Mouse (Mus musculus): ENCODE data around the gene Gm27029. TPM values are rescaled to one million over a fixed set of nuclear protein-coding genes. Genes with fewer than 3 reads are reported as not detected.

Gm27029 gene
- polyA plus RNA-seq, 1 experiment from 2014 or later = 8.5 TPM

GRCm38 (mm10) chr11:101462141-101462540, 37.5 kb upstream of the Gm27029 start:
- ATAC-seq (ENCODE audit: insufficient number of reproducible peaks, insufficient read depth, low FRiP score, low read depth) = no peak
- 89% methylated on average over 14 of the region's 14 CpGs for WGBS
- no peak overlapping the region for H3K4me3 ChIP-seq (ENCODE audit: low read depth, low read length)
- H3K9ac ChIP-seq (replicated peaks; ENCODE audit: low read depth, low read length) = no peak overlapping the region
- no peaks in the 10 kb centered on the region for H3K27me3 ChIP-seq (ENCODE audit: control insufficient read depth, insufficient read depth, low read length)
- no peak overlapping the region for H3K27ac ChIP-seq (ENCODE audit: low read length)
- H3K4me2 ChIP-seq (replicated peaks; ENCODE audit: low read depth, low read length) = no peak overlapping the region
- H3K9me3 ChIP-seq (ENCODE audit: control insufficient read depth, low read depth, low read length) = no peaks in the 10 kb centered on the region
- H3K36me3 ChIP-seq (ENCODE audit: control insufficient read depth, insufficient read depth, low read length) = peaks cover 17% of the 10 kb centered on the region
- peaks cover 34% of the 10 kb centered on the region for H3K4me1 ChIP-seq (ENCODE audit: control insufficient read depth, insufficient read depth, low read length)

- no peak for ATAC-seq (ENCODE audit: insufficient number of reproducible peaks, insufficient read depth, low FRiP score, low read depth)
- Histone ChIP-seq H3K9ac (replicated peaks; ENCODE audit: low read depth, low read length) (no peak overlapping the region), H3K27ac (ENCODE audit: low read length) (no peak overlapping the region), H3K4me2 (replicated peaks; ENCODE audit: low read depth, low read length) (no peak overlapping the region), H3K36me3 (ENCODE audit: control insufficient read depth, insufficient read depth, low read length) (peaks cover 17% of the 10 kb centered on the region), H3K4me1 (ENCODE audit: control insufficient read depth, insufficient read depth, low read length) (peaks cover 34% of the 10 kb centered on the region), H3K9me3 (ENCODE audit: control insufficient read depth, low read depth, low read length) (no peaks in the 10 kb centered on the region), H3K27me3 (ENCODE audit: control insufficient read depth, insufficient read depth, low read length) (no peaks in the 10 kb centered on the region), H3K4me3 (ENCODE audit: low read depth, low read length) (no peak overlapping the region)
- 79% methylated on average over 15 of the region's 15 CpGs for WGBS
Observed at GRCm38 (mm10) chr11:101460321-101460720, 35.7 kb upstream of the Gm27029 start.

- H3K9me3 ChIP-seq (ENCODE audit: control insufficient read depth, low read depth, low read length) = no peaks in the 10 kb centered on the region
- no peak overlapping the region for H3K4me3 ChIP-seq (ENCODE audit: low read depth, low read length)
- peaks cover 33% of the 10 kb centered on the region for H3K4me1 ChIP-seq (ENCODE audit: control insufficient read depth, insufficient read depth, low read length)
- H3K9ac ChIP-seq (replicated peaks; ENCODE audit: low read depth, low read length) = no peak overlapping the region
- no peak for ATAC-seq (ENCODE audit: insufficient number of reproducible peaks, insufficient read depth, low FRiP score, low read depth)
- no peak overlapping the region for H3K27ac ChIP-seq (ENCODE audit: low read length)
- 38% methylated on average over 6 of the region's 6 CpGs for WGBS
- H3K27me3 ChIP-seq (ENCODE audit: control insufficient read depth, insufficient read depth, low read length) = no peaks in the 10 kb centered on the region
- H3K4me2 ChIP-seq (replicated peaks; ENCODE audit: low read depth, low read length) = no peak overlapping the region
- H3K36me3 ChIP-seq (ENCODE audit: control insufficient read depth, insufficient read depth, low read length) = peaks cover 17% of the 10 kb centered on the region
Observed at GRCm38 (mm10) chr11:101459716-101460115, 35.1 kb upstream of the Gm27029 start.

- no peak overlapping the region for H3K4me3 ChIP-seq (ENCODE audit: low read depth, low read length)
- no peak overlapping the region for H3K9ac ChIP-seq (replicated peaks; ENCODE audit: low read depth, low read length)
- no peak overlapping the region for H3K27ac ChIP-seq (ENCODE audit: low read length)
- ATAC-seq (ENCODE audit: insufficient number of reproducible peaks, insufficient read depth, low FRiP score, low read depth) = no peak
- H3K9me3 ChIP-seq (ENCODE audit: control insufficient read depth, low read depth, low read length) = no peaks in the 10 kb centered on the region
- no peaks in the 10 kb centered on the region for H3K27me3 ChIP-seq (ENCODE audit: control insufficient read depth, insufficient read depth, low read length)
- WGBS = 78% methylated on average over 12 of the region's 12 CpGs
- no peak overlapping the region for H3K4me2 ChIP-seq (replicated peaks; ENCODE audit: low read depth, low read length)
- H3K4me1 ChIP-seq (ENCODE audit: control insufficient read depth, insufficient read depth, low read length) = peaks cover 21% of the 10 kb centered on the region
- peaks cover 17% of the 10 kb centered on the region for H3K36me3 ChIP-seq (ENCODE audit: control insufficient read depth, insufficient read depth, low read length)
Observed at GRCm38 (mm10) chr11:101458217-101458616, 33.6 kb upstream of the Gm27029 start.

- H3K4me3 ChIP-seq (ENCODE audit: low read depth, low read length) = no peak overlapping the region
- no peaks in the 10 kb centered on the region for H3K9me3 ChIP-seq (ENCODE audit: control insufficient read depth, low read depth, low read length)
- no peak overlapping the region for H3K9ac ChIP-seq (replicated peaks; ENCODE audit: low read depth, low read length)
- 87% methylated on average over 9 of the region's 9 CpGs for WGBS
- peaks cover 17% of the 10 kb centered on the region for H3K36me3 ChIP-seq (ENCODE audit: control insufficient read depth, insufficient read depth, low read length)
- no peak for ATAC-seq (ENCODE audit: insufficient number of reproducible peaks, insufficient read depth, low FRiP score, low read depth)
- no peak overlapping the region for H3K27ac ChIP-seq (ENCODE audit: low read length)
- H3K4me2 ChIP-seq (replicated peaks; ENCODE audit: low read depth, low read length) = no peak overlapping the region
- no peaks in the 10 kb centered on the region for H3K27me3 ChIP-seq (ENCODE audit: control insufficient read depth, insufficient read depth, low read length)
- peaks cover 21% of the 10 kb centered on the region for H3K4me1 ChIP-seq (ENCODE audit: control insufficient read depth, insufficient read depth, low read length)
Observed at GRCm38 (mm10) chr11:101457631-101458030, 33.0 kb upstream of the Gm27029 start.

GRCm38 (mm10) chr11:101455627-101456026, 31.0 kb upstream of the Gm27029 start:
- Histone ChIP-seq H3K9me3 (ENCODE audit: control insufficient read depth, low read depth, low read length) (no peaks in the 10 kb centered on the region), H3K9ac (replicated peaks; ENCODE audit: low read depth, low read length) (no peak overlapping the region), H3K4me1 (ENCODE audit: control insufficient read depth, insufficient read depth, low read length) (peaks cover 16% of the 10 kb centered on the region), H3K36me3 (ENCODE audit: control insufficient read depth, insufficient read depth, low read length) (peaks cover 12% of the 10 kb centered on the region), H3K27me3 (ENCODE audit: control insufficient read depth, insufficient read depth, low read length) (no peaks in the 10 kb centered on the region), H3K27ac (ENCODE audit: low read length) (no peak overlapping the region), H3K4me2 (replicated peaks; ENCODE audit: low read depth, low read length) (no peak overlapping the region), H3K4me3 (ENCODE audit: low read depth, low read length) (no peak overlapping the region)
- no peak for ATAC-seq (ENCODE audit: insufficient number of reproducible peaks, insufficient read depth, low FRiP score, low read depth)
- 76% methylated on average over 7 of the region's 7 CpGs for WGBS

GRCm38 (mm10) chr11:101454702-101455101, 30.1 kb upstream of the Gm27029 start:
- no peak overlapping the region for H3K27ac ChIP-seq (ENCODE audit: low read length)
- peaks cover 4% of the 10 kb centered on the region; the same call in 1 of the 2 replicates for H3K36me3 ChIP-seq (ENCODE audit: control insufficient read depth, insufficient read depth, low read length)
- no peak for ATAC-seq (ENCODE audit: insufficient number of reproducible peaks, insufficient read depth, low FRiP score, low read depth)
- H3K4me2 ChIP-seq (replicated peaks; ENCODE audit: low read depth, low read length) = no peak overlapping the region
- 73% methylated on average over 6 of the region's 6 CpGs for WGBS
- H3K27me3 ChIP-seq (ENCODE audit: control insufficient read depth, insufficient read depth, low read length) = no peaks in the 10 kb centered on the region
- H3K4me1 ChIP-seq (ENCODE audit: control insufficient read depth, insufficient read depth, low read length) = peaks cover 12% of the 10 kb centered on the region
- H3K4me3 ChIP-seq (ENCODE audit: low read depth, low read length) = no peak overlapping the region
- no peaks in the 10 kb centered on the region for H3K9me3 ChIP-seq (ENCODE audit: control insufficient read depth, low read depth, low read length)
- no peak overlapping the region for H3K9ac ChIP-seq (replicated peaks; ENCODE audit: low read depth, low read length)

- Histone ChIP-seq H3K27ac (ENCODE audit: low read length) (no peak overlapping the region), H3K4me1 (ENCODE audit: control insufficient read depth, insufficient read depth, low read length) (peaks cover 2% of the 10 kb centered on the region; the same call in 1 of the 2 replicates), H3K4me3 (ENCODE audit: low read depth, low read length) (no peak overlapping the region), H3K4me2 (replicated peaks; ENCODE audit: low read depth, low read length) (no peak overlapping the region), H3K27me3 (ENCODE audit: control insufficient read depth, insufficient read depth, low read length) (no peaks in the 10 kb centered on the region), H3K9ac (replicated peaks; ENCODE audit: low read depth, low read length) (no peak overlapping the region), H3K36me3 (ENCODE audit: control insufficient read depth, insufficient read depth, low read length) (no peaks in the 10 kb centered on the region; the same call in 1 of the 2 replicates), H3K9me3 (ENCODE audit: control insufficient read depth, low read depth, low read length) (no peaks in the 10 kb centered on the region)
- no peak for ATAC-seq (ENCODE audit: insufficient number of reproducible peaks, insufficient read depth, low FRiP score, low read depth)
- 67% methylated on average over 10 of the region's 10 CpGs for WGBS
Observed at GRCm38 (mm10) chr11:101452093-101452774, 27.6 kb upstream of the Gm27029 start.

- Histone ChIP-seq H3K4me2 (replicated peaks; ENCODE audit: low read depth, low read length) (no peak overlapping the region), H3K9me3 (ENCODE audit: control insufficient read depth, low read depth, low read length) (no peaks in the 10 kb centered on the region), H3K27ac (ENCODE audit: low read length) (no peak overlapping the region), H3K4me3 (ENCODE audit: low read depth, low read length) (no peak overlapping the region), H3K4me1 (ENCODE audit: control insufficient read depth, insufficient read depth, low read length) (peaks cover 2% of the 10 kb centered on the region; the same call in 1 of the 2 replicates), H3K27me3 (ENCODE audit: control insufficient read depth, insufficient read depth, low read length) (no peaks in the 10 kb centered on the region), H3K36me3 (ENCODE audit: control insufficient read depth, insufficient read depth, low read length) (no peaks in the 10 kb centered on the region), H3K9ac (replicated peaks; ENCODE audit: low read depth, low read length) (no peak overlapping the region)
- no peak for ATAC-seq (ENCODE audit: insufficient number of reproducible peaks, insufficient read depth, low FRiP score, low read depth)
- 91% methylated on average over 10 of the region's 10 CpGs for WGBS
Observed at GRCm38 (mm10) chr11:101451536-101451935, 26.9 kb upstream of the Gm27029 start.

All from stomach, embryonic 14.5 days (tissue).